Mouse (Mus musculus): ENCODE results near the gene Pacs1. TPM values are rescaled to one million over a fixed set of nuclear protein-coding genes. Genes with fewer than 3 reads are reported as not detected.

Gene Pacs1
- 9.6 and 10.2 TPM in 2 replicates for polyA plus RNA-seq (2015; fragmentation: Nextera tagmentation; extraction: Ambion mirVana)

DNA sequence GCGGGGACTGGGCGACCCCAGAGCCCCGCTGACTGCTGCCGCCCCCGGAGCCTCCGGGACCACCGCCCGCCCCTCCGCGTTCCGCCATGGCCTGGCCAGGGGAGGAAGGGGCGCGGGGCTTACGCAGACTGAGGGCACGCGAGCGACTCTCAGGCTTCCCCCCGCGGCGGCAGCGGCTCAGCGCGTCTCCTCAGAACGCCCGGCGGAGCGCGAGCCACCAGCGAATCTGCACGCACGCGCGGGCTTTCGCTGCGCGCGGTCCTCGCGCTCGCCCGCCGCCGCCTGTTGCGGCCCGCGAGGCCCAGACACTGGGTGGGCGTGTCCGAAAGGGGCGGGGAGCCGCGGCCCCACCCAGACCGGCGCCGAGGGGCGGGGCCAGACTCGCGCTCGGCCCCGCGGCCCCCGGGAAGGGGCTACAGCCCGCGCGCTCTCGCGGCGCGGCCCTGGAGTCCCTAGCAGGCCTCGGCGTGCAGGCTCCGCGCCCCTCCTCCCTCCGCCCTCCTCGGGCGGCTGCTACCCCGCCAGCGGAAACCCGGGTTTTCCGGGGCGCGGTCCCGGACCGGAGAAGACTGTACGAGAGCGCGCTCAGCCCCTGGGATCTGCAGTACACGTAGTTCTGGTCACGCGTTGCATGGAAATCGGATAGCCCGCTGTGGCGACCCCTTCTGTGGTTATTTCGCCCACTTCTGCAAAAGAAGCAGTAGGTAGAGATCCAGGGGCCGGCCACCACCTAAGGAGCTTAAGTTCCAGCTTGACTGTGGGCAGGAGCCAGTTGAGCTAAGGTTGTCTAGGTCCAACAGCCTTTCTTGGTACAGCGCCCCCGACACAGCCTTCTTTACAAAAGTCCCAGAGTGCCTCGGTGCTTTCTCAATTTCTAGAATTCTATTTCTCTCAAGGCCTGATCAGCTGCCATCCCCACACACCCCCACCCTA is at the start of gene Pacs1:
Gene Pacs1, minus strand, starts transcription at position 319 of the 933 bp plus-strand sequence.

GRCm38 (mm10) chr19:5297903-5298800 is 25.2 kb upstream of the Pacs1 start, which contains the start of gene Gal3st3:
Gene Gal3st3, plus strand, starts transcription at chr19:5298331.

GRCm38 (mm10) chr19:5294972-5295735 is 22.2 kb upstream of the Pacs1 start, which contains the start of gene Sf3b2:
Gene Sf3b2, minus strand, starts transcription at chr19:5295455.

DNA sequence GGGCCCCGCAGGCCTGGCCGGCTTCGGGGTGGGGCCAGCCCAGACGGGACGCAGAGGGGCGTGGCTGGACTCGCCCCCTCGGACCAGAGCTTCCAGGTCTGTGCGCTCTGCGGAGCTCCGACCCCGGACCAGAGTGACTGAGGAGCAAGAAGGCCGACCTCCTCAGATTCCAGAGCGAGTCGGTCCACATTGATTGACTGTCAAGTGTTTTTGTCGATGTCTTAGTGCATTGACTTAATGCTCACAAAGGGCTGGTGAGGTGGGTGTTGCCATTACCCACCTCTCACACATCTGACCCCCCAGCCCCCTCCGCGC is 154.6 kb downstream of the Pacs1 start, which contains the start of gene Klc2:
Gene Klc2, minus strand, starts transcription at position 177 of the 315 bp plus-strand sequence.

GRCm38 (mm10) chr19:5106731-5107191 is 166.2 kb downstream of the Pacs1 start, which contains the start of gene Rab1b:
Gene Rab1b, minus strand, starts transcription at chr19:5107072.

DNA sequence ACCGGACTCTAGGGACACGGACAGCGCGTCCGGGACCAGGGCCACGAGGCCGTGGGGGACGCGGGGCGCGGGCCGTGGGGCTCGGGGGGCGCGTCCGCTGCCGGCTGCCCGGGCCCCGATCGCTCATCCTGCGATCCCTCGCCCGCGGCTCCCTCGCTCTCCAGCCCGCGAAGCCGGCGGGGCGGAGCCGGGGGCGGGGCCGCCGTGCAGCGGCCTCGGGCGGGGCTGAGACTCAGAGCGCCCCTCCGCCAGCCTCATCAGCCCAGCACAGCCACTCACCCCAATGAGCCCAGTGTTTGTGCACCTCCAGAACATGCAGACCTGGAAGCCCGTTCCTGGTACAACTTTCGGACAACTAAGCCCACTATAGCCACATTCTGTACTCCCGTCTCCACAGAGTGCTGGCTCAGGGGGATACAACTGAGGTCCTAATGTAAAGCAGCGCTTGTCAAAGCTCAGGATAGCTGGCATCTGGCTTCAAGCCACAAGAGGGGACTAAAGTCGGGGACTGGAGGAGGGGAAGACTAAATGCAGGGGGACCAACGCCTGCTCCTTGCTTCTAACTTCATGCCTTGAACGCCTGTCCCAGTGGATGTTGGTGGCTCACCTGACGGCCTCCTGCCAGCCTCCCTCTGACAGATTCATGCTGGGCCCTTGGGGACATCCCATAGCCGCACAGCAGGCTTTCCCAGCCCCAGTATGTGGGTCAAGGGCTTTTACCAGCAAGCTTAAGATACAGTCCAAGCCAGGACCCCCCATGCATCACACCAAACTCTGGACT is 174.4 kb downstream of the Pacs1 start, which contains the start of gene Cnih2:
Gene Cnih2, minus strand, starts transcription at position 159 of the 781 bp plus-strand sequence.

DNA sequence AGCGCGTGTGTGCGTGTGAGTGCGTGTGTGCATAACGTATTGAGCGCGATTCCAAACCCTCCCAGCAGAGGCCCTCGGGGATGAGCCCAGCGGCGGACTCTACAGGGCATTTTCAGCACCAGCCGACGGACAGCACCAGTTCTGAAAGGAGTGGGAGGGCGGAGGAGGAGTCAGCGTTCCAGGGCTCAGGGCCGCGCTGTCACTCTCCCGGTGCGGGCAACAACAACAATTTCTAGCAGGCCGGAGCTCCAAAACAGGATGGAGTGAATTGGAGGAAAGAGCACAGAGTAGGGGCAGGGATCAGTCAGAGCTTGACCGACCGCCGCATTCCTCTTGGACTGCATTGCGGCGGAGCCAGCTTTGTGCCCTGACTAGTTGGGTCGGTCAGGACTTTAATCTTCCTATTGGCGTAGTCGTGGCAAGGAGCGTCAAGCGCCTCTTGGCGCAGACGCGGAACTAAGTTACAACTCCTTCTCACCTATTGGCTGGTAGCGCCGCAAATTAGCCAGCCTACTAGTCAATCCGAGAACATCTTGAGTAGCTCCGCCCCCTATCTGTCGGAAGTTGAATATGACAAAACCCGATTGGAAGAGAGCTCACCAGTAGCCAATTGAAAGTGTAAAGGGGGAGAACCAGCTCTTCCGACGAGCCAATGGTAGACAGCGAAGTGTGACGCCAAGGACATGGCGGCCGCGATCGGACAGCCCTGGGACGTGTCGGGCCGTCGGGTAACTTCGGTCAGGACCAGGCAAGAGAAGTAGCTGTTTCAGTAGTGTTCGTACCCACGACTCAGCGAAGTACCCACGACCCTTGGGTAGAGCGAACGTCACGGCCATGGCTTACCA is 184.8 kb downstream of the Pacs1 start, which contains the start of gene Yif1a:
Gene Yif1a, plus strand, starts transcription at position 655 of the 845 bp plus-strand sequence.

GRCm38 (mm10) chr19:5085145-5085863 is 187.6 kb downstream of the Pacs1 start, which contains the start of gene Tmem151a:
Gene Tmem151a, minus strand, starts transcription at chr19:5085531.

Other genes starting within 250 kb of the Pacs1 start
- gene Slc29a2, start 249.3 kb downstream of the Pacs1 start, polyA plus RNA-seq (2015; fragmentation: Nextera tagmentation; extraction: Ambion mirVana): 2.0 and 2.2 TPM in 2 replicates
- gene B4gat1, start 234.3 kb downstream of the Pacs1 start, polyA plus RNA-seq (2015; fragmentation: Nextera tagmentation; extraction: Ambion mirVana): 11.1 and 13.7 TPM in 2 replicates
- gene AC124502.3, start 234.2 kb downstream of the Pacs1 start, polyA plus RNA-seq (2015; fragmentation: Nextera tagmentation; extraction: Ambion mirVana): 0.15 and 0.46 TPM in 2 replicates
- gene Brms1, start 231.8 kb downstream of the Pacs1 start, polyA plus RNA-seq (2015; fragmentation: Nextera tagmentation; extraction: Ambion mirVana): 39.5 and 39.6 TPM in 2 replicates
- gene Rin1, start 222.6 kb downstream of the Pacs1 start, polyA plus RNA-seq (2015; fragmentation: Nextera tagmentation; extraction: Ambion mirVana): 0.75 and 0.99 TPM in 2 replicates
- 11.8 and 17.6 TPM in 2 replicates for gene Cd248, start 205.0 kb downstream of the Pacs1 start, polyA plus RNA-seq (2015; fragmentation: Nextera tagmentation; extraction: Ambion mirVana)
- gene Tmem151a, start 187.6 kb downstream of the Pacs1 start, polyA plus RNA-seq (2015; fragmentation: Nextera tagmentation; extraction: Ambion mirVana): 4.4 and 4.5 TPM in 2 replicates
- 43.9 and 51.8 TPM in 2 replicates for gene Yif1a, start 184.6 kb downstream of the Pacs1 start, polyA plus RNA-seq (2015; fragmentation: Nextera tagmentation; extraction: Ambion mirVana)
- 0.78 and 0.99 TPM in 2 replicates for gene Cnih2, start 174.6 kb downstream of the Pacs1 start, polyA plus RNA-seq (2015; fragmentation: Nextera tagmentation; extraction: Ambion mirVana)
- gene Rab1b, start 166.0 kb downstream of the Pacs1 start, polyA plus RNA-seq (2015; fragmentation: Nextera tagmentation; extraction: Ambion mirVana): 88.0 and 103 TPM in 2 replicates
- 2.9 and 4.6 TPM in 2 replicates for gene Klc2, start 154.6 kb downstream of the Pacs1 start, polyA plus RNA-seq (2015; fragmentation: Nextera tagmentation; extraction: Ambion mirVana)
- gene Sf3b2, start 22.3 kb upstream of the Pacs1 start, polyA plus RNA-seq (2015; fragmentation: Nextera tagmentation; extraction: Ambion mirVana): 172 and 197 TPM in 2 replicates
- 0.10 and 0.27 TPM in 2 replicates for gene Gal3st3, start 25.2 kb upstream of the Pacs1 start, polyA plus RNA-seq (2015; fragmentation: Nextera tagmentation; extraction: Ambion mirVana)
- gene Catsper1, start 62.6 kb upstream of the Pacs1 start, polyA plus RNA-seq (2015; fragmentation: Nextera tagmentation; extraction: Ambion mirVana): not detected in 2 replicates
- 0.51 and 0.99 TPM in 2 replicates for gene Cst6, start 76.5 kb upstream of the Pacs1 start, polyA plus RNA-seq (2015; fragmentation: Nextera tagmentation; extraction: Ambion mirVana)
- gene Eif1ad, start 93.6 kb upstream of the Pacs1 start, polyA plus RNA-seq (2015; fragmentation: Nextera tagmentation; extraction: Ambion mirVana): 39.3 and 43.4 TPM in 2 replicates
- gene Banf1, start 94.0 kb upstream of the Pacs1 start, polyA plus RNA-seq (2015; fragmentation: Nextera tagmentation; extraction: Ambion mirVana): 304 and 334 TPM in 2 replicates
- 51.2 and 52.4 TPM in 2 replicates for gene Sart1, start 115.6 kb upstream of the Pacs1 start, polyA plus RNA-seq (2015; fragmentation: Nextera tagmentation; extraction: Ambion mirVana)
- 0.19 and 0.29 TPM in 2 replicates for gene Tsga10ip, start 129.4 kb upstream of the Pacs1 start, polyA plus RNA-seq (2015; fragmentation: Nextera tagmentation; extraction: Ambion mirVana)
- 130 and 141 TPM in 2 replicates for gene Drap1, start 151.9 kb upstream of the Pacs1 start, polyA plus RNA-seq (2015; fragmentation: Nextera tagmentation; extraction: Ambion mirVana)
- 25.6 and 28.8 TPM in 2 replicates for gene AI837181, start 152.0 kb upstream of the Pacs1 start, polyA plus RNA-seq (2015; fragmentation: Nextera tagmentation; extraction: Ambion mirVana)
- not detected in 2 replicates for gene Fosl1, start 174.4 kb upstream of the Pacs1 start, polyA plus RNA-seq (2015; fragmentation: Nextera tagmentation; extraction: Ambion mirVana)
- gene Ccdc85b, start 184.8 kb upstream of the Pacs1 start, polyA plus RNA-seq (2015; fragmentation: Nextera tagmentation; extraction: Ambion mirVana): 5.3 and 6.5 TPM in 2 replicates
- gene Fibp, start 187.5 kb upstream of the Pacs1 start, polyA plus RNA-seq (2015; fragmentation: Nextera tagmentation; extraction: Ambion mirVana): 55.0 and 60.8 TPM in 2 replicates
- 4.3 and 6.1 TPM in 2 replicates for gene Ctsw, start 195.4 kb upstream of the Pacs1 start, polyA plus RNA-seq (2015; fragmentation: Nextera tagmentation; extraction: Ambion mirVana)
- 30.8 and 37.7 TPM in 2 replicates for gene Efemp2, start 200.8 kb upstream of the Pacs1 start, polyA plus RNA-seq (2015; fragmentation: Nextera tagmentation; extraction: Ambion mirVana)
- gene Mus81, start 215.3 kb upstream of the Pacs1 start, polyA plus RNA-seq (2015; fragmentation: Nextera tagmentation; extraction: Ambion mirVana): 19.9 and 21.2 TPM in 2 replicates
- gene Cfl1, start 217.3 kb upstream of the Pacs1 start, polyA plus RNA-seq (2015; fragmentation: Nextera tagmentation; extraction: Ambion mirVana): 1,515 and 1,595 TPM in 2 replicates
- gene 1700020D05Rik, start 230.7 kb upstream of the Pacs1 start, polyA plus RNA-seq (2015; fragmentation: Nextera tagmentation; extraction: Ambion mirVana): 0.19 and 0.21 TPM in 2 replicates
- gene Snx32, start 237.4 kb upstream of the Pacs1 start, polyA plus RNA-seq (2015; fragmentation: Nextera tagmentation; extraction: Ambion mirVana): 7.8 and 7.9 TPM in 2 replicates